Mouse (Mus musculus): ENCODE data around the gene Msi1. TPM values are rescaled to one million over a fixed set of nuclear protein-coding genes. Genes with fewer than 3 reads are reported as not detected.
"Not testable (repeated sequence)": the region's sequence is repeated elsewhere in the genome, so short reads cannot be mapped to it uniquely, and the experiment has no call there.

The Msi1 gene
- polyA plus RNA-seq, 1 experiment from 2014 or later: 142 TPM

GRCm38 (mm10) chr5:115489699-115490637 lies 60.6 kb downstream of the Msi1 start:
- WGBS: under 1% methylated on average over 50 of the region's 50 CpGs
- peak; percentile 90 for DNase-seq (ENCODE audit: extremely low spot score, low spot score)
- peak overlapping the region; percentile 100 for H3K27ac ChIP-seq
- H3K36me3 ChIP-seq (replicated peaks): no peaks in the 10 kb centered on the region
- peaks cover 44% of the 10 kb centered on the region for H3K4me1 ChIP-seq
- peak overlapping the region; percentile 49 for H3K4me3 ChIP-seq
- H3K27me3 ChIP-seq (ENCODE audit: poor library complexity, severe bottlenecking): 0 out of 2 replicates have a peak, but pooled peaks cover 5% of the 10 kb centered on the region
- H3K9me3 ChIP-seq: no peaks in the 10 kb centered on the region

GRCm38 (mm10) chr5:115490638-115491000 lies 61.2 kb downstream of the Msi1 start:
- H3K4me3 ChIP-seq: peak overlapping the region; percentile 14; the same call in 1 of the 2 replicates
- DNase-seq (ENCODE audit: extremely low spot score, low spot score): no peak
- 0 out of 2 replicates have a peak, but pooled peaks cover 5% of the 10 kb centered on the region for H3K27me3 ChIP-seq (ENCODE audit: poor library complexity, severe bottlenecking)
- H3K9me3 ChIP-seq: no peaks in the 10 kb centered on the region
- peaks cover 42% of the 10 kb centered on the region for H3K4me1 ChIP-seq
- whole genome bisulfite sequencing: 17% methylated on average over 8 of the region's 8 CpGs
- H3K36me3 ChIP-seq (replicated peaks): no peaks in the 10 kb centered on the region
- H3K27ac ChIP-seq: no peak overlapping the region

- Histone ChIP-seq H3K4me1 (peaks cover 42% of the 10 kb centered on the region), H3K27me3 (ENCODE audit: poor library complexity, severe bottlenecking) (0 out of 2 replicates have a peak, but pooled peaks cover 5% of the 10 kb centered on the region), H3K27ac (no peak overlapping the region), H3K36me3 (replicated peaks) (no peaks in the 10 kb centered on the region), H3K4me3 (no peak overlapping the region), H3K9me3 (no peaks in the 10 kb centered on the region)
- DNase-seq (ENCODE audit: extremely low spot score, low spot score): no peak
- 36% methylated on average over 5 of the region's 5 CpGs for WGBS
These were observed 61.7 kb downstream of the Msi1 start for GRCm38 (mm10) chr5:115491076-115491475.

GRCm38 (mm10) chr5:115491771-115492322 lies 62.4 kb downstream of the Msi1 start:
- H3K27ac ChIP-seq: peak overlapping the region; percentile 70
- H3K4me3 ChIP-seq: peak overlapping the region; percentile 45

GRCm38 (mm10) chr5:115492711-115493335 lies 63.4 kb downstream of the Msi1 start:
- Histone ChIP-seq H3K4me3 (no peak overlapping the region), H3K27me3 (ENCODE audit: poor library complexity, severe bottlenecking) (0 out of 2 replicates have a peak, but pooled peaks cover 5% of the 10 kb centered on the region), H3K9me3 (no peaks in the 10 kb centered on the region), H3K27ac (no peak overlapping the region), H3K4me1 (peaks cover 42% of the 10 kb centered on the region), H3K36me3 (replicated peaks) (no peaks in the 10 kb centered on the region)
- DNase-seq (ENCODE audit: extremely low spot score, low spot score): no peak
- 80% methylated on average over 6 of the region's 6 CpGs for WGBS

More at GRCm38 (mm10) chr5:115491771-115492322, 62.4 kb downstream of the Msi1 start:
- WGBS: 8% methylated on average over 28 of the region's 28 CpGs
- Histone ChIP-seq H3K4me1 (peaks cover 42% of the 10 kb centered on the region), H3K27me3 (ENCODE audit: poor library complexity, severe bottlenecking) (0 out of 2 replicates have a peak, but pooled peaks cover 5% of the 10 kb centered on the region), H3K9me3 (no peaks in the 10 kb centered on the region), H3K36me3 (replicated peaks) (no peaks in the 10 kb centered on the region)
- no peak for DNase-seq (ENCODE audit: extremely low spot score, low spot score)

- no peak overlapping the region for H3K4me3 ChIP-seq
- DNase-seq (ENCODE audit: extremely low spot score, low spot score): no peak
- 0 out of 2 replicates have a peak, but pooled peaks cover 5% of the 10 kb centered on the region for H3K27me3 ChIP-seq (ENCODE audit: poor library complexity, severe bottlenecking)
- peaks cover 40% of the 10 kb centered on the region for H3K4me1 ChIP-seq
- H3K27ac ChIP-seq: no peak overlapping the region
- H3K36me3 ChIP-seq (replicated peaks): no peaks in the 10 kb centered on the region
- 75% methylated on average over 5 of the region's 5 CpGs for WGBS
- H3K9me3 ChIP-seq: no peaks in the 10 kb centered on the region
These were observed 64.0 kb downstream of the Msi1 start for GRCm38 (mm10) chr5:115493441-115493840.

GRCm38 (mm10) chr5:115495618-115496017 lies 66.2 kb downstream of the Msi1 start:
- not testable (repeated sequence) for H3K9me3 ChIP-seq; DNase-seq (ENCODE audit: extremely low spot score, low spot score); H3K4me3 ChIP-seq; H3K27ac ChIP-seq; H3K27me3 ChIP-seq (ENCODE audit: poor library complexity, severe bottlenecking); H3K36me3 ChIP-seq (replicated peaks)
- H3K4me1 ChIP-seq: peaks cover 28% of the 10 kb centered on the region
- 91% methylated on average over 3 of the region's 3 CpGs for WGBS

- Histone ChIP-seq H3K27me3 (ENCODE audit: poor library complexity, severe bottlenecking) (0 out of 2 replicates have a peak, but pooled peaks cover 3% of the 10 kb centered on the region), H3K4me3 (no peak overlapping the region), H3K27ac (no peak overlapping the region), H3K4me1 (peaks cover 18% of the 10 kb centered on the region), H3K36me3 (replicated peaks) (no peaks in the 10 kb centered on the region), H3K9me3 (no peaks in the 10 kb centered on the region)
- 84% methylated on average over 7 of the region's 7 CpGs for WGBS
- DNase-seq (ENCODE audit: extremely low spot score, low spot score): no peak
These were observed 67.6 kb downstream of the Msi1 start for GRCm38 (mm10) chr5:115497033-115497432.

- H3K36me3 ChIP-seq (replicated peaks): no peaks in the 10 kb centered on the region
- WGBS: 64% methylated on average over 9 of the region's 9 CpGs
- no peak overlapping the region for H3K27ac ChIP-seq
- H3K9me3 ChIP-seq: no peaks in the 10 kb centered on the region
- H3K4me3 ChIP-seq: no peak overlapping the region
- DNase-seq (ENCODE audit: extremely low spot score, low spot score): no peak
- no peaks in the 10 kb centered on the region for H3K27me3 ChIP-seq (ENCODE audit: poor library complexity, severe bottlenecking)
- H3K4me1 ChIP-seq: peaks cover 4% of the 10 kb centered on the region
These were observed 69.2 kb downstream of the Msi1 start for GRCm38 (mm10) chr5:115498307-115499240.

- Histone ChIP-seq H3K36me3 (replicated peaks) (no peaks in the 10 kb centered on the region), H3K27me3 (ENCODE audit: poor library complexity, severe bottlenecking) (no peaks in the 10 kb centered on the region), H3K4me3 (no peak overlapping the region), H3K9me3 (no peaks in the 10 kb centered on the region), H3K4me1 (no peaks in the 10 kb centered on the region; the same call in 1 of the 2 replicates), H3K27ac (no peak overlapping the region)
- WGBS: 87% methylated on average over 12 of the region's 12 CpGs
- no peak for DNase-seq (ENCODE audit: extremely low spot score, low spot score)
These were observed 71.1 kb downstream of the Msi1 start for GRCm38 (mm10) chr5:115500383-115500935.

GRCm38 (mm10) chr5:115503035-115503434 lies 73.6 kb downstream of the Msi1 start:
- Histone ChIP-seq H3K27me3 (ENCODE audit: poor library complexity, severe bottlenecking) (no peaks in the 10 kb centered on the region), H3K4me1 (peaks cover 19% of the 10 kb centered on the region), H3K36me3 (replicated peaks) (no peaks in the 10 kb centered on the region), H3K27ac (no peak overlapping the region), H3K4me3 (no peak overlapping the region), H3K9me3 (no peaks in the 10 kb centered on the region)
- 67% methylated on average over 12 of the region's 12 CpGs for WGBS
- no peak for DNase-seq (ENCODE audit: extremely low spot score, low spot score)

Measured in forebrain, embryonic 10.5 days (tissue).